Mouse (Mus musculus) kidney, adult 2 months (tissue): ENCODE data around the gene Lrsam1.

Experiments used
- CTCF ChIP-seq: fragments of 200-500 bp; conservative IDR thresholded peaks from 2 replicates; pipeline ENCODE4 v1.5.1; 2011; ENCODE audit warnings: low read depth, mild to moderate bottlenecking, control low read depth, low read length, moderate library complexity, mixed read lengths; ENCODE audit not compliant: insufficient read depth, insufficient read length
- POLR2A ChIP-seq: fragments of 200-500 bp; IDR thresholded peaks from one replicate; pipeline ENCODE4 v1.6.1; 2011; ENCODE audit warnings: low read depth, low read length, control low read depth

- TF ChIP-seq CTCF: no peak
- TF ChIP-seq POLR2A: no peak
These were observed 73.4 kb downstream of the Lrsam1 start for GRCm38 (mm10) chr2:32888029-32888428.
